Mouse (Mus musculus) kidney, embryonic 16.5 days (tissue): ENCODE measurements around the gene Stxbp3. TPM values are rescaled to one million over a fixed set of nuclear protein-coding genes. Genes with fewer than 3 reads are reported as not detected.

ENCODE experiments used
- ATAC-seq: fragments of 200-750 bp; cut with Nextera tagmentation; 2 replicates; pipeline ENCODE4 v1.8.0; 2017; ENCODE audit warnings: moderate TSS enrichment; ENCODE audit not compliant: low FRiP score, low TSS enrichment
- H3K27ac ChIP-seq: fragments of 300-500 bp; sonication (generic); 2 replicates; pipeline ENCODE4 v1.5.1; 2014; ENCODE audit warnings: low read length
- H3K27me3 ChIP-seq: fragments of 300-500 bp; sonication (generic); 2 replicates; pipeline ENCODE4 v1.6.1; 2014; ENCODE audit warnings: low read length, control low read depth, mixed read lengths; ENCODE audit not compliant: insufficient read depth
- H3K36me3 ChIP-seq: fragments of 300-500 bp; sonication (generic); 2 replicates; pipeline ENCODE4 v1.6.1; 2014; ENCODE audit warnings: low read length, control low read depth, mixed read lengths; ENCODE audit not compliant: insufficient read depth
- H3K4me1 ChIP-seq: fragments of 300-500 bp; sonication (generic); 2 replicates; pipeline ENCODE4 v1.6.1; 2014; ENCODE audit warnings: low read length, control low read depth, mixed read lengths; ENCODE audit not compliant: insufficient read depth
- H3K4me2 ChIP-seq: fragments of 300-500 bp; sonication (generic); replicated peaks from 2 replicates; pipeline ENCODE4 v1.6.1; 2014; ENCODE audit warnings: low read depth, low read length
- H3K4me3 ChIP-seq: fragments of 300-500 bp; sonication (generic); 2 replicates; pipeline ENCODE4 v1.5.1; 2014; ENCODE audit warnings: mild to moderate bottlenecking, low read length
- H3K9ac ChIP-seq: fragments of 300-500 bp; sonication (generic); replicated peaks from 2 replicates; pipeline ENCODE4 v1.6.1; 2014; ENCODE audit warnings: low read length
- H3K9me3 ChIP-seq: fragments of 300-500 bp; sonication (generic); 2 replicates; pipeline ENCODE4 v1.6.1; 2016; ENCODE audit warnings: low read length, control low read depth
- WGBS: fragments of 180-500 bp; shearing (Covaris S2); extraction: QIAGEN DNeasy Blood & Tissue Kit; methylation state at CpG from one replicate; pipeline ENCODE4 v1.1.7; 2014; 5-methylcytosine and 5-hydroxymethylcytosine counted together
- polyA plus RNA-seq: library from polyadenylated mRNA; unstranded; fragments of >200 nt; fragmentation: Nextera tagmentation; extraction: Ambion mirVana; gene quantifications from 2 replicates; pipeline ENCODE4 v1.2.1, GENCODE M21; 2015

The Stxbp3 gene
- polyA plus RNA-seq, 1 experiment from 2014 or later: 38.8 TPM

DNA sequence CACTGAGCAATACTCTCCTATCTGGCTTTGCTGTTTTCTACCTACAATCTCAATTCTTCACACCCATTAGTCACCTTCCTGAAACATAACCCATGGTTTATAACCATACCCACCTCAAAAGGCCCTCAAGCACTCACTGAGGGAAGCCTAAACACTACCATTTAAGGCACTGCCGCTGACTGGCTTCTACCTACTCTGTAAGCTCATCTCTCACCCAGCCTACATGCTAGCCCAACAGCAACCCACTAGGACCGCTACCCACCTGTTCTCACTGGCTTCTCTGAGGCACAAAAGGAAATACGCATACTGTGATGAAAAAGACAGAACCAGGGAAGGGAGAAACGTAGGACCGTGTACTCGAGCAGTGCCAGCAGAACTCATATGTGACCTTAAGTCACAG is 8.6 kb downstream of the Stxbp3 start:
- Histone ChIP-seq H3K27me3 (no peaks in the 10 kb centered on the region), H3K4me1 (no peaks in the 10 kb centered on the region), H3K36me3 (peaks cover 10% of the 10 kb centered on the region; the same call in 1 of the 2 replicates), H3K4me2 (no peak overlapping the region), H3K27ac (no peak overlapping the region), H3K9me3 (no peaks in the 10 kb centered on the region), H3K9ac (no peak overlapping the region), H3K4me3 (no peak overlapping the region)
- no peak for ATAC-seq
- WGBS: 92% methylated on average over 6 of the region's 6 CpGs

DNA sequence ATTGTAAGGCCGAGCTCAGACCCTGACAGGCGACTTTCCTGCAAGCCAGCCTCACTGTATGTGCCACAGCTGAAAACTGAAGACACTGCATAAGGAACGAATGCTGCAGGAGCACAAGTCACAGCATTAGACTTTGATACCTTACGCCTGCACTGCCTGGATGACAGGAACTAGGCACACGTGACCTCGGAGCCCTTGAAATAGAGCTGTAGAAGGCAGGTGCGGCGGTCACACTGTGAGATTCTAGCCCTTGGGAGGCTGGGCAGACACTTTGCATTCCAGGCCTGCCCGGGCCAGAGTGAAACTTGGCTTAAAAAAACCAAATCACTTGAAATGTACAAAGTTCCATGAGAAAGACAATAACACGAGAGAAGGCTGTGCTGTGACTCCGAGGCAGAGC is 9.8 kb downstream of the Stxbp3 start:
- peaks cover 7% of the 10 kb centered on the region; the same call in 1 of the 2 replicates for H3K36me3 ChIP-seq
- no peaks in the 10 kb centered on the region for H3K4me1 ChIP-seq
- no peak overlapping the region for H3K4me2 ChIP-seq
- ATAC-seq: peak; percentile 81
- 73% methylated on average over 11 of the region's 11 CpGs for WGBS
- H3K9ac ChIP-seq: no peak overlapping the region
- no peaks in the 10 kb centered on the region for H3K27me3 ChIP-seq
- no peak overlapping the region for H3K27ac ChIP-seq
- no peaks in the 10 kb centered on the region for H3K9me3 ChIP-seq
- H3K4me3 ChIP-seq: no peak overlapping the region

DNA sequence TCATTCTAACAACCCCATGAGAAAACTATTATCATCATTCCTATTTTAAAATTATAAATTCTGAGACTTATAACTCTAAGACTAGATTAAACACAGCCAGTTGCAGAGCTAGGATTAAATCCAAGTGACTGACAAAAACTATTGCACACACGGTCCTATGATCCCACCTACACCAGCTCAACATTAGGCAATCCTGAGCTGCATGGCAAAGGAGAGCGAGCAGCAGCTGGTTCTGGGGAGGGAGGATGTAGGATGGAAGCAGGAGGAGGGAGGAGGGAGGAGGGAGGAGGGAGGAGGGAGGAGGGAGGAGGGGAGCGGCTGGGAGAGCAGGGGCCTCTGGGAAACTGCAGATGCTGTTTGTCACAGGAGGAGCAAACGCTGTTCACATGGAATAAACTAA is 24.7 kb downstream of the Stxbp3 start:
- 66% methylated on average over 4 of the region's 4 CpGs for WGBS
- Histone ChIP-seq H3K4me3 (no peak overlapping the region), H3K36me3 (0 out of 2 replicates have a peak, but pooled peaks cover 23% of the 10 kb centered on the region), H3K27ac (no peak overlapping the region), H3K9me3 (no peaks in the 10 kb centered on the region), H3K9ac (no peak overlapping the region), H3K4me1 (no peaks in the 10 kb centered on the region), H3K4me2 (no peak overlapping the region), H3K27me3 (no peaks in the 10 kb centered on the region)
- no peak for ATAC-seq

DNA sequence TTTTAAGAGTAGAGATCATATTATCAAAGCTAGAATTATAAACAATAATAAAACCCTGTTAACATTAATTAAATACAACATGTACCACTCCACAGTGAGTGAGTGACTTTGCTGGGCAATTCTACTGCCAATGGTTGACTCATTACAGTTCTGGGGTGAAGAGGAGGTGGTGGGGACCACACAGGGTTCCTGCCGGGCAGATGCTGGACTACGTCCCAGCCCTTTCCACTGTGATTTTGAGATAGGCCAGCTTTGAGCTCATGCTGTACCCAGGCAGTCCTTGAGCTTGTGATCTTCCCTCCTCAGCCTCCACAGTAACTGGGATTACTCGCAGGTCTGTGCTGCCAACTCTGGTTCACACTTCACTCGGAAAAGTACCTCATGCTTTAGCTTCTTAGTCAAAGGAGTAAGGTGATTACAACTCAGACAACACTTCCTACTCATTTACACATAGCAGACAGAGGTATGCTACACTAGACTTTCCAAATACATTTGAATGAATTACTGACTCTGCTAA is 29.5 kb downstream of the Stxbp3 start:
- H3K4me1 ChIP-seq: no peaks in the 10 kb centered on the region

DNA sequence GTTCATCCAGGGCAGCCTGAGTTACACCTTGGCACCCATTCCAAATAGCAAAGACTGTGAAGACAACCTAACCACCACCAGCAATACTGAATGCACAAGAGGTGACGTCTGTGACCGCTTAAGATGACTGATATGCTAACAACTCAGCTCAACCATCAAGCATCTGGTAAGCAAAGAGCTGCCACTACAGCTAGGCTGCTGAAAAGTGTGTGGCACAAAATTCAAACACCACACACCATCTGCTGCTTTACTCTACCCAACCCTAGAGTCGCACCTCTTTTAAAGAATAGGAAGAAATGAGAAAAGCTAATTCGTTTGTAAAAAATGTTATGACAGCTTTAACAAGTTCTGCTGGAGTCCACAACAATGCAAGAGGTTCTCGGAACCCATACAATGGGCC is 34.7 kb downstream of the Stxbp3 start:
- no peak for ATAC-seq
- Histone ChIP-seq H3K4me2 (no peak overlapping the region), H3K27ac (no peak overlapping the region), H3K4me1 (no peaks in the 10 kb centered on the region), H3K9ac (no peak overlapping the region), H3K27me3 (no peaks in the 10 kb centered on the region), H3K4me3 (no peak overlapping the region), H3K9me3 (no peaks in the 10 kb centered on the region), H3K36me3 (peaks cover 33% of the 10 kb centered on the region)
- 91% methylated on average over 5 of the region's 5 CpGs for WGBS

More for the DNA sequence above, 29.5 kb downstream of the Stxbp3 start:
- no peak overlapping the region for H3K27ac ChIP-seq
- H3K9me3 ChIP-seq: no peaks in the 10 kb centered on the region
- no peak for ATAC-seq
- no peaks in the 10 kb centered on the region for H3K27me3 ChIP-seq
- H3K4me3 ChIP-seq: no peak overlapping the region
- H3K36me3 ChIP-seq: peaks cover 18% of the 10 kb centered on the region; the same call in 1 of the 2 replicates
- no peak overlapping the region for H3K4me2 ChIP-seq
- H3K9ac ChIP-seq: no peak overlapping the region
- 74% methylated on average over 4 of the region's 4 CpGs for WGBS

DNA sequence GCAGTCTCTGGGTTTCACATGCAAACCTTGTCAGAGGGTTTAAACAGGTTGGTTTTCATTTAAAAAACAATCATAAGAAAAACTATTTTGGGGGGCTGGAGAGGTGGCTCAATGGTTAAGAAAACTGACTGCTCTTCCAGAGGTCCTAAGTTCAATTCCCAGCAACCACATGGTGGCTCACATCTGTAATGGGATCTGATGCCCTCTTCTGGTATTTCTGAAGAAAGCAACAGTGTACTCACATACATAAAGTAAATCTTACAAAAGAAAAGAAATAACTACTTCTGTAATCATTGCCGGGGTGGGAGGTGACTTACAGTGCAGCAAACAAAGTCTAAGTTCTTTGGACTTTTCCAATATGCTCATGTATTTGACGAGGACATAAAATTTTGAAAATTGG is 42.0 kb downstream of the Stxbp3 start:
- Histone ChIP-seq H3K4me2 (no peak overlapping the region), H3K27ac (no peak overlapping the region), H3K9me3 (no peaks in the 10 kb centered on the region), H3K36me3 (peaks cover 50% of the 10 kb centered on the region), H3K9ac (no peak overlapping the region), H3K4me1 (no peaks in the 10 kb centered on the region), H3K4me3 (no peak overlapping the region), H3K27me3 (no peaks in the 10 kb centered on the region)
- no peak for ATAC-seq
- 84% methylated on average over 2 of the region's 2 CpGs for WGBS

DNA sequence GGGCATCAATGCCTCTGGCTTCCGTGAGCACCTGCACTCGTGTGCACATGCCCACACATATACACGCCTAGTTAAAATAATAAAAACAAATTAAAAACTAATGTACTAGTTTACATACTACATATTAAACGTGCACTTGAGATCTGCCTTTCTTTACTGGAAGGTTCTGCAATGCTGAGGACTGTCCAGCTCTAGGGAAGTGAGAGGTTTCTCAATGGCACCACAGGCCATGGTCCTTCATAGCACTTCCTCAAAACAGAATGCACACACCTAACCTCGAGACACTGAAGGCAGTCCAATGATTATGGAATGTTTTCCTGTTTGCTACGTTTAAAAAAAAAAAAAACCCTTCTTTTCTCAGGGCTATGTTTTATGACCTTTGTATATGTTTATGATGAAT is 42.6 kb downstream of the Stxbp3 start:
- no peaks in the 10 kb centered on the region for H3K27me3 ChIP-seq
- ATAC-seq: no peak
- H3K4me2 ChIP-seq: no peak overlapping the region
- H3K9me3 ChIP-seq: no peaks in the 10 kb centered on the region
- H3K27ac ChIP-seq: no peak overlapping the region
- no peaks in the 10 kb centered on the region for H3K4me1 ChIP-seq
- H3K36me3 ChIP-seq: peaks cover 43% of the 10 kb centered on the region
- no peak overlapping the region for H3K9ac ChIP-seq
- H3K4me3 ChIP-seq: no peak overlapping the region
- WGBS: 93% methylated on average over 6 of the region's 6 CpGs

DNA sequence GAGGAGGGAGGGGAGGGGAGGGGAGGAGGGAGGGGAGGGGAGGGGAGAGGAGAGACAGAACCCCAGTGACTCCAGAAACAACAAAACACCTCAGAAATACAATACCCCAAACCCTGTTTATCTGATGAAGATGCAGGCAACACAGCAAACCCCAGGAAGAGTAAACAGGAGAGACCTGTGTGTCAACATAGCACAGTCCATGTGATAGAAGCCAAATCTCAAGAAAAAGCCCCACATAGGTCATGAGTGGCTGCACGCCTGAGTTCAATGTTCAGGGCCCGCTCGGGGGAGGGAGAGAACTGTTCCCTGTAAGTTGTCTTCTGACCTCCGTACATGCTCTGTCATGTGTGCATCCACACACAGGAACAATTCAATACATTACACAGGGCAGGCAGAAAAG is 43.9 kb downstream of the Stxbp3 start:
- no peak for ATAC-seq
- no peak overlapping the region for H3K4me3 ChIP-seq
- no peak overlapping the region for H3K27ac ChIP-seq
- no peak overlapping the region for H3K4me2 ChIP-seq
- H3K27me3 ChIP-seq: no peaks in the 10 kb centered on the region
- H3K36me3 ChIP-seq: peaks cover 36% of the 10 kb centered on the region
- H3K4me1 ChIP-seq: no peaks in the 10 kb centered on the region
- no peak overlapping the region for H3K9ac ChIP-seq
- H3K9me3 ChIP-seq: no peaks in the 10 kb centered on the region
- WGBS: 84% methylated on average over 4 of the region's 4 CpGs

DNA sequence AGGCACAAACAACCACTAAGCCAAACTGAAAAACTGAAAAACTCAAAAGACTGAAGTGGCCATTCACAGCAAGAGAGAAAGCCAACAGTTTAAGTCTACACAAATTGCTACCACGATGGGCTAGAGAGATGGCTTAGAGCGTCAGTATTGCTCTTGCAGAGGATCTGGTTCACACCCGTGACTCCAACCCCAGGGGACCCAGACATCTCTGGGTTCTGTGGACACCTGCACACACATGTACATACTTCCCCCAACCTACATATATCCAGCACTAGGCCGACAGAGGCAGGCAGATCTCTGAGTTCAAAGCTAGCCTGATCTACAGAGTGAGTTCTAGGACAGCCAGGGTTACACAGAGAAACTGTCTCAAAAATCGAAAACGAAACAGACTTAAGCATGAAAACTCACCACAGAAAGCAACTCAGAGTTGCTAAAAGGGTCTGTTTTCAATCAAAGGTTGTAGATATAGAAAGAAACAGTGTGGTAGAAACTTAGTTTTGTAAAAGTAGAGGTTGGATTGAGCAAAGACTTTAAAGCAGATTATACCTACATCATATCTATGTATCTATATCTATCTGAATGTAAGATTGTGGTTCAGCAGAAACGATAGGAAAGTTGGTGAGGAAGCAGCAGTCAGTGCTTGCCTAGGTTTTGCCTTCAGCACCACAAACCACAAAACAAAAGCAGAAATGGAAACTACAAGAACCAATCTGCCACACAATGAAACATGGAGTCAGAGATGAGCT is 44.6 kb downstream of the Stxbp3 start:
- no peaks in the 10 kb centered on the region for H3K27me3 ChIP-seq
- H3K4me2 ChIP-seq: no peak overlapping the region
- no peaks in the 10 kb centered on the region for H3K4me1 ChIP-seq
- H3K36me3 ChIP-seq: peaks cover 39% of the 10 kb centered on the region
- no peak overlapping the region for H3K4me3 ChIP-seq
- no peak for ATAC-seq
- no peaks in the 10 kb centered on the region for H3K9me3 ChIP-seq
- no peak overlapping the region for H3K27ac ChIP-seq
- 88% methylated on average over 7 of the region's 7 CpGs for WGBS
- H3K9ac ChIP-seq: no peak overlapping the region

DNA sequence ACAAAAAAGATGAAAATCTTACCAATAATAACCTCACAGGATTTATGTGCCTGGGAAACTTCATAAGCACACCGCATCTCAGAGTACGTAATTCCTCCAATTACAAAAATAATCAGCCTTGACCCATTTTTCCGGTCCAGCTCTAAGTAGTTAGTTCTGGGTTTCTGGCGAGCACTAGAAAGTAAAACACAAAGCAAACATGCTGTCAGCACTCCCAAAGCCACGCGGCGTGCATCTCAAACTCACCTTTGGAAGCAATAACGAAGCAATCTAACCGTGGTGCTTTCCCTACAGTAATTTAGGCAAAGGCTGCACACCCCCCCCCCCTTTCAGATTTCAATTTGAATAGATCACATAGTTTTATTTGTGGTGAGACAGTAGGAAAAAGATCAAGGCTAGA is 45.5 kb downstream of the Stxbp3 start:
- H3K36me3 ChIP-seq: peaks cover 32% of the 10 kb centered on the region
- no peak overlapping the region for H3K4me2 ChIP-seq
- WGBS: 74% methylated on average over 9 of the region's 9 CpGs
- no peak overlapping the region for H3K9ac ChIP-seq
- no peak for ATAC-seq
- H3K9me3 ChIP-seq: no peaks in the 10 kb centered on the region
- no peak overlapping the region for H3K27ac ChIP-seq
- H3K4me3 ChIP-seq: no peak overlapping the region
- no peaks in the 10 kb centered on the region for H3K4me1 ChIP-seq
- no peaks in the 10 kb centered on the region for H3K27me3 ChIP-seq
